Mouse (Mus musculus) embryo, embryonic 11 days (tissue): Measurements from ENCODE around the gene Scly.

Source experiments
- DNase-seq: peaks from one replicate; pipeline ENCODE4 v3.0.0-alpha.2; 2015

Scly gene

DNA sequence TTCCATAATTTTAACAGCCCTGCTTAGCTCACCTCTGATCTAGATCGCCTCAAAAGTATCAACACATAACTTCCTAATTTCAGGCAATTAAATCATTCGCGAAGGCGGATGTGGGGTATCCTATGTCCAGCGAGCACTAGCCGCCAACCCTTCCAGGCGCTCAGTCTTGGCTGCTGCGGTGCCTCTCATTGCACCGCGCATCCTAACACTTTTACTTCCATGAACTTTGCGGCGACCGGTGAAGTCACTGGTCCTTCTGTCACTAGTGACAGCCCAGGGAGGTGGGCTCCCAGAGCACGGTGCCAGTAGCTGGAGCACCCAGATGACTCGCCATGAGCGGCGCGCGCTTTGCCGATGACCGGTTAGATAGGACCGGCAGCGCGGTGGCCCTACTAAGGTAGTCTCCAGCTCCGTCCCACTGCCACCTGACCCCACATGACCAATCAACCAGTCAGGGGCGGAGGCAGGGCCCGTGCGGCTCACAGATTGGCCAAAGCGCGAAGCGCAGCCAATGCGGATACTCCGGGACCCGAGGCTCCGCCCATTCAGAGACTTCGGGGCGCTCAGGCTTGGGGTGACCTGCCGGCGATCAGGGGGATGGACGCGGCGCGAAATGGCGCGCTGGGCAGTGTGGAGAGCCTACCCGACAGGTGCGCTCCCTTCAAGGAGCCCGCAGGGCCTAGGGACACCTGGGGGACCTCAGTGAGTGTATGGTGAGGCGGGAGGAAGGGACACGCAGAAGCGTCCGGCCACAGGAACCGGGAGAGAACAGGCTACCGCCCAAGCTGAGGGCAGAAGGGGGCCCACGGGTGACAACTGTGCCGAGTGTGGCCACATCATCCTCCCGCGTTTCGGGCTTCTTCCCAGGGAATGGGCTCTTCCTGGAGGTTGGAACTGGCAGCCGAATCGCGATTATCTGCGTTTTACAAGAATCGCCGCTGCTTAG, at the start of gene Scly:
TSS of gene Scly (plus strand) at position 540 of the 946 bp plus-strand sequence.
- peak; percentile 96 for DNase-seq

- DNase-seq = no peak
Measured at GRCm38 (mm10) chr1:91248970-91249369, 49.2 kb upstream of the Scly start.

- peak; percentile 98 for DNase-seq
Measured at GRCm38 (mm10) chr1:91249564-91250414, 48.3 kb upstream of the Scly start, which contains the start of gene Ube2f. Gene Ube2f (plus strand): TSS chr1:91250304.

DNA sequence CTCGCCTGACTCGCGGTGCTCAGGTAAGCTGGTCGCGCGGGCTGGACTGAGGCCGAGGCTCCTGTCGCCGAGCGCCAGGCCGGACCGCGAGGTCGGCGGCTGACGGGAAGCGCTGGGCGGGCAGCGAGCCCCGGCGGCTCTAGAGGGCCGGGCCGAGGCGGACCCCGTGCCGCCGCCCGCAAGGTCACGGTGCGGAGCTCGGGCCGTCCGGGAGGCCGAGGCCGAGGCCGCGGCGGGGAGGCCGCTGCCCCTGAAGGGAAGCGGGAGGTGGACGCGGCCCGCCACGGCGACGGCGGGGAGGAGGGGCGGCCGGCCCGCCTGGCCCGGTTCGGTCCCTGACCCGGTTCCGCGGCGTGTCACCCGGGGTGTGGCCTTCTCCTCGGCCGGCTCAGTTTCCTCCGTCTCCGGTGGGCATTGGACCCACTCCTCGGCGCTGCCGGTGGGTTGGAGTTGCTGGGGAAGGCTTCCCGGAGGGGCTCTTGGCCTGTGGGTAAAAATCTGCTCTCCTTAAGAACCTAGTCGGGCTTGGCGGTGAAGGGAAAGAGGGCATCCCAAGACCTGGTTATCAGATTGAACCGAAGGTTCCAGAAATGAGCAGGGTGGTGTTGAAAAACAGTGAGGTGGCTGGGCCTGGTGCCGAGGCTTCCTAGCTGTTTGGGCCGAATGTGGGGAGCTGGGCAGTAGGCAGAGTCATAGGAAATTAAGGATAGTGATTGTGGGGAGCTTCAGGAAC, 47.6 kb upstream of the Scly start:
- peak; percentile 22 for DNase-seq

DNA sequence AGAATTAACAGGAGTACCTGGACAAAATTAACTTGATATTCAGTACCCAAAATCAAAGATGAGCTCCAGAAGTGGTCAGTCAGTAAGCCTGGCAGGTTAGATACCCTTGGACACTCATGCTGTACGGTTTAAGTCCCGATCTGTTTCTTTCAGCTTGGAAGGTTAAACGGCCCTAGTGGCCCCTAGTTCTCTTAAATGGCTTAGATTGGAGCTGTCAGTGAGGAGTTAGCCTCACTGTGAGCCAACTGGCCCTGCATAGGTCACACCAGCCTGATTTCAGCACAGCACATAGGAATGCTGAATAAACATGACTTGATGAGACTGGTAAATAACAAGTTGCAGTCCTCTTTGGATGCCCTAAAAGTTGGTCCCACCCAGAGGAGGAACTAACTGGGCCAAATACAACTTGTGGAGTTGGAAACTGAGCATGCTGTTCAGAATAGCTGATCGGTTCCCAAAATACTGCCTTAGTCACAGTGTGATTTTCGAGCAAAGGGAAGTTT, 46.9 kb upstream of the Scly start:
- no peak for DNase-seq

DNA sequence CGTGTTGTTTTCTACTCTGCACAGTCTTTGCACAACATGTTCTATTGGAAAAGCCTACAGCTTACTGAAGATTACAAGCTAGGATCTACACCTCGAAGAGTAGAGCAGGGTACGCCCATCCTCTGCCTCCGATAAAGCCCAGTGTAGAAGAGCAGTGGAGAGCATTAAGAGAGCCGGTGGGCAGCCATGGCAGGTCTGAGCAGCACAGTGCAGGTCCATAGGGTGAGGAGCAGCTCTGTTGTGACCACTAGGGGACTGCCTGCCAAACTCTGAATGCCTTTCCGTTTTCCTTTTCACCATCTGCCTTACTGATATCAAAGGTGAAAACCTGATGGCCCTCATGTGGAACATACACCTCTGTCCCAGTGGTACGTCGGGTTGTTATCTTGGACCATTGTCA, 46.2 kb upstream of the Scly start:
- peak; percentile 26 for DNase-seq

DNA sequence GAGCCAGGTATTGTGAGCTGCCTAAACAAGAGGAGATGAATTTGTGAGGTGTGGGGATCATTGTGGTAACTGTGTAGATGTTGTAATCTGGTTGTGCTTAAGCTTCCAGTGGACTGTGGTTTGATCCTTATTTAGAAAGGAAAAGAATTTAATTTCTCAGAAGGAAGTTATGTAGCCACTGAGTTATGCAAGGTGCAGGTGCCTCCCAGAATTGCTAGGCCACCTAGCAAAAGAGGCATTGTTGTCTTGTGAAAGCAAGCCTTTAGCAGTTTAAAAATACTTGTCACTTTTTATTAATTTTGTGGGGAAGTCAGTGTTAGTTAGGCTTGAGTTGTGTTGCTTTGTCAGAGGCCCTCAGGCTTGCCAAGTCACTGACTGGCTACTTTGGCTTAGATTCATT, 40.2 kb upstream of the Scly start:
- no peak for DNase-seq

DNA sequence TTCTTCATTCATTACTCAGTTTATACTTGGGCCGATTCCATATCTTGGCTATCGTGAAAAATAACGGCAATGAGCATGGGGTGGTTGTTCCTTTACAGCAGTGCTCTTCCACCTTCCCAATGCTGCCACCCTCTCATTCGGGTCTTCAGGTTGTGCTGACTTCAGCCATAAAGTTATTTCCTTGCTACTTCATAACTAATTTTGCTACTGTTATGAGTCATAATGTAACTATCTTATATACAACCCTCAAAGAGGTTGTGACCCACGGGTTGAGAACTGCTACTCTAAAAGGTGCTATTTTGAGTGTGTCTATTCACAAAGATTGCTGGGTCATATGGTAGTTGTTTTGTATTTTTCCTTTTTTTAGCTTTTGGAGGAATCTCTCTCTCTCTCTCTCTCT, 38.3 kb upstream of the Scly start:
- DNase-seq = no peak

GRCm38 (mm10) chr1:91262508-91262907, 35.6 kb upstream of the Scly start:
- no peak for DNase-seq

- no peak for DNase-seq
Measured at GRCm38 (mm10) chr1:91272260-91272659, 25.9 kb upstream of the Scly start.

DNA sequence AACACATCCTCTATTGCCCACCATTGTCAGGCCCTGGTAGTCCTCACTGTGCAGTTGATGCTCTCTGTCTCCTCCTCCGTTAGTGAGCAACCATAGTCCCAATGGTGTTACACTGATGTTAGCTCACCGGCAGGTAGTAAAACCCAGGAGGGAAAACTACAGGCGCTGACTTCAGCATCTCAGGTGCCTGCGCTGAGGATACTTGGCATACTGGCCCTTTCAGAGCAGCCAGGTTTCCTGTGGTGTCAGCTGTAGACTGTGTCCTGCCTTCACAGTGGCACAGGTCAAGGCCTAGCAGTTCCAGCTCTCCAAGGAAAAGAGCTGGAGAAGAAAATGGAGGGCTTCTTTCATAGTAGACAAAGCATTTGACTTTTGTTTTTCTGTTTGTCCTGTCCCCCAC, 21.6 kb upstream of the Scly start:
- DNase-seq = no peak

- no peak for DNase-seq
Measured at GRCm38 (mm10) chr1:91277480-91277879, 20.7 kb upstream of the Scly start.

DNA sequence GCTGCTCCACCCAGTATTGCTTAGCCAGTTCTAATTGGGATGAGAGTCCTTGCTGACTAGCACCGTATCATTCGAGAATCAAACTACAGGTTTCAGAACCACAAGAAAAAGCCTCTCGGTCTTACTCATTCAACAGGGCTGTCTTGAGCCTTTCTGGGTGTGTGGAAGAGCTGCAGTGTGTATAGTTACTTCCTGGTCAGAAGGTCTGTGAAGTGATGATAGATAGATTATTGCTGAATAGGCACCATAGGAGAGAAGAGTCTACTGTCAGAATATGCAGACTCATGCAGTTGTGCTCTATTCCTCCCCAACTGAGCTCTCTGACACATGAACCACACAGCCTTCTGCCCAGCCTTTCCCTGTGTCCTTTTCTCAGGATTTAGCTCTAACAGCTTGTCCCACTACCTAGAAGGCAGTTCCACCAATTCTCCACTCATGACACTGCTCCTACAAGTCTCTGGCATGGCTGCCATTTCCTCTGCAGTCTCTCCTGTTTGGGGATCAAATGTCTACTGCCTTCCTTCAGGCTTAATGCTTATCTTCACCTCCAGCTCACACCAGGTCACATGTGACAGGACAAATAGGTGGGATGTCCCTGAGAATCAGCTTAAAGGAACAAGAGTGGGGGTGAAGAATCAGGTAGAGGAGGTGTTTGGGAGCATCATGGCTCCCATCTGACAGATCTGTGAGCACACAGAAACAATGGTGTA, 19.6 kb upstream of the Scly start:
- no peak for DNase-seq

GRCm38 (mm10) chr1:91279126-91279525, 19.0 kb upstream of the Scly start:
- DNase-seq = no peak

- DNase-seq = no peak
Measured at GRCm38 (mm10) chr1:91282582-91282981, 15.6 kb upstream of the Scly start.

GRCm38 (mm10) chr1:91289375-91289774, 8.8 kb upstream of the Scly start:
- no peak for DNase-seq

DNA sequence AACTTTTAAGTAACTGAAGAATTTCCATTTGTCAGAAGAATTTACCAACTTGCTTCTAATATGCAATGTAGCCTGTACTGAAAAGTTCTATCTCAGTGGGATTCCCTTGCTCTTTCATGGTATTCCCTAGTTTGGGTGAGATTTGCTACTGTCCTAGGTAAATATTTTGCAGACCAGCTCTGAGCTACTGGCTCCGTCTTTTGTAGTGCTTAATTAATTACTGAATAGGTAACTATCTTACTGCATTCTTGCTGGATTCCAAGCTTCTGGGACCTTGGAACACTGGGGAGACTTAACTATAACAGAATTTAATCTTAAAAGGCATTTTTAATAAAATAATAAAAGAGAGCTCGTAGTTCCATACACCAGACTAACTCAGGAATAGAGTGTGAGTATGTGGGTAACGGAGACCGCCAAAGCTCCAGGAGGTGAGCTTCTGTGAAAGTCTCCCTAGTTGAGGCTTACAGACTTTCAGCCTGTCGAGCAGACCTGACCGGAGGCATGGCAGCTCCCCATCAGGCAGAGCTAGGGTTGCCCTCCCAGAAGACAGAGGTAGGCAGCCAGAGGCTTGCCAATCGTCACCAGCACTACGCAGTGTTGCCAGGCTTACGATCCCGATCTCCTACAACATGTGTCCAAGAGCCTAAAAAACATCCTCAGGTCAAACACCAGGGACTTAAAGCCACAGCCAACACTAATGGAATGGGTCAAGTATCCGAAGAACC, 5.9 kb upstream of the Scly start:
- DNase-seq = no peak

DNA sequence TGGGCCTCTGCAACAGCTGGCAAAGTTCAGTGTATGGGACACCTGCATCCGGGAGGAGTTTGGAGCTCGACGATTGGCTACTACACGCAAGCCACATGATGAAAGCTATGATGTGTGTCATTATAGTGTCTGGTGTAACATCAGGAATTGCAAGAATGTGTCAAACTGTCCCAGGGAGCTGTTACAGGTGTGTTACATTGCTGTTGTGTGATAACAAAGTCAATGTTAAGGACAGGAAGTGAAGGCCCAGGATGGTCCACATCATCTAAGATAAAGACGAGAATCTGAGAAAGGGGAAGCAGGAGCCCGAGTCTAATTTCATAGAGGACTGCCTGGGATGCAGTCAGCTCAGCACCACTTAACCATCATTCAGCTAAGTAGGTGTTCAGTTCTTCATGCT, 2.6 kb upstream of the Scly start:
- DNase-seq = no peak

- DNase-seq = no peak
Measured at GRCm38 (mm10) chr1:91299026-91299706, 1.0 kb downstream of the Scly start.

GRCm38 (mm10) chr1:91299707-91300426, 1.7 kb downstream of the Scly start:
- DNase-seq = peak; percentile 14
